Mouse (Mus musculus) ES-E14 (cell line): ENCODE data around the gene Slc25a47. TPM values are rescaled to one million over a fixed set of nuclear protein-coding genes. Genes with fewer than 3 reads are reported as not detected.

ENCODE experiments used
- DNase-seq: peaks from one replicate; pipeline ENCODE4 v3.0.0-alpha.2; 2013; ENCODE audit warnings: low read depth, low spot score
- H3K27ac ChIP-seq: 2 replicates; pipeline ENCODE4 v1.5.1; 2012; ENCODE audit warnings: low read depth, mild to moderate bottlenecking, low read length, moderate library complexity, mixed read lengths; ENCODE audit not compliant: poor library complexity, insufficient read depth, severe bottlenecking
- H3K36me3 ChIP-seq: 2 replicates; pipeline ENCODE4 v1.6.1; 2012; ENCODE audit warnings: mild to moderate bottlenecking, low read length, moderate library complexity, mixed read lengths; ENCODE audit not compliant: control insufficient read depth, poor library complexity, insufficient read depth, severe bottlenecking
- H3K4me1 ChIP-seq, 2 experiments: fragments of 150-350 bp in 1 of 2; sonication (generic) in 1 of 2; 2 replicates each; pipeline ENCODE4 v1.6.1; 2012; ENCODE audit warnings: low read length in 2 of 2, mild to moderate bottlenecking in 1 of 2, mixed read lengths in 1 of 2; ENCODE audit not compliant: control insufficient read depth in 2 of 2, insufficient read depth in 2 of 2, poor library complexity in 1 of 2
- H3K4me3 ChIP-seq, 2 experiments: fragments of 150-350 bp in 1 of 2; sonication (generic) in 1 of 2; 2 replicates each; pipeline ENCODE4 v1.5.1; 2012; ENCODE audit warnings: low read length in 2 of 2, low read depth in 1 of 2, mild to moderate bottlenecking in 1 of 2, mixed read lengths in 1 of 2; ENCODE audit not compliant: insufficient read depth in 1 of 2, poor library complexity in 1 of 2, severe bottlenecking in 1 of 2
- H3K9ac ChIP-seq: 2 replicates; pipeline ENCODE4 v1.6.1; 2012; ENCODE audit warnings: low read depth, mild to moderate bottlenecking, low read length, mixed read lengths; ENCODE audit not compliant: poor library complexity, insufficient read depth, severe bottlenecking
- H3K9me3 ChIP-seq: fragments of 150-350 bp; sonication (generic); 2 replicates; pipeline ENCODE4 v1.6.1; 2012; ENCODE audit warnings: low read depth, mild to moderate bottlenecking, low read length; ENCODE audit not compliant: control insufficient read depth, insufficient read depth
- CHD2 ChIP-seq: IDR thresholded peaks from 2 replicates; pipeline ENCODE4 v1.6.1; 2014; ENCODE audit warnings: mild to moderate bottlenecking, low read depth, low read length, inconsistent platforms
- HCFC1 ChIP-seq: IDR thresholded peaks from 2 replicates; pipeline ENCODE4 v1.6.1; 2012; ENCODE audit warnings: low read length, inconsistent platforms, borderline replicate concordance; ENCODE audit not compliant: insufficient read depth
- MAFK ChIP-seq: IDR thresholded peaks from 2 replicates; pipeline ENCODE4 v1.6.1; 2014; ENCODE audit warnings: mild to moderate bottlenecking, low read depth, low read length, inconsistent platforms; ENCODE audit not compliant: insufficient read depth
- ZC3H11A ChIP-seq: IDR thresholded peaks from 2 replicates; pipeline ENCODE4 v1.6.1; 2012; ENCODE audit warnings: low read depth, mild to moderate bottlenecking, inconsistent platforms, low read length, borderline replicate concordance
- ZNF384 ChIP-seq: IDR thresholded peaks from 2 replicates; pipeline ENCODE4 v1.6.1; 2012; ENCODE audit warnings: low read depth, low read length, inconsistent platforms
- in situ Hi-C, 2 experiments: fragments of 600-800 bp; cut with MboI; formaldehyde crosslinking; loops; one replicate each; pipeline ENCODE4 v1.15.1; 2025; ENCODE audit warnings: low sequenced_read_pairs in 2 of 2, inconsistent platforms in 1 of 2; ENCODE audit not compliant: unreplicated experiment in 2 of 2
- total RNA-seq: library from RNA; depleted of rRNA; stranded (reverse); fragments of 300-350 nt; gene quantifications from 2 replicates; pipeline ENCODE4 v1.2.3, GENCODE M21; 2012

Gene Slc25a47
- total RNA-seq, 1 experiment, result 8.1 TPM

- Histone ChIP-seq H3K27ac (no peak overlapping the region), H3K9me3 (no peaks in the 10 kb centered on the region), H3K4me3 (no peak overlapping the region), H3K4me1 (peaks cover 0 to 6% of the 10 kb centered on the region in 2 experiments; a peak in 1 of 4 replicates), H3K9ac (no peak overlapping the region), H3K36me3 (no peaks in the 10 kb centered on the region)
- TF ChIP-seq MAFK, result no peak
- no peak for TF ChIP-seq ZNF384
- no peak for TF ChIP-seq HCFC1
- no peak for TF ChIP-seq CHD2
- TF ChIP-seq ZC3H11A, result no peak
- DNase-seq, result no peak
- in situ Hi-C loops, result no loop called here
These were observed 10.2 kb upstream of the Slc25a47 start for GRCm38 (mm10) chr12:108825561-108826224.

DNA sequence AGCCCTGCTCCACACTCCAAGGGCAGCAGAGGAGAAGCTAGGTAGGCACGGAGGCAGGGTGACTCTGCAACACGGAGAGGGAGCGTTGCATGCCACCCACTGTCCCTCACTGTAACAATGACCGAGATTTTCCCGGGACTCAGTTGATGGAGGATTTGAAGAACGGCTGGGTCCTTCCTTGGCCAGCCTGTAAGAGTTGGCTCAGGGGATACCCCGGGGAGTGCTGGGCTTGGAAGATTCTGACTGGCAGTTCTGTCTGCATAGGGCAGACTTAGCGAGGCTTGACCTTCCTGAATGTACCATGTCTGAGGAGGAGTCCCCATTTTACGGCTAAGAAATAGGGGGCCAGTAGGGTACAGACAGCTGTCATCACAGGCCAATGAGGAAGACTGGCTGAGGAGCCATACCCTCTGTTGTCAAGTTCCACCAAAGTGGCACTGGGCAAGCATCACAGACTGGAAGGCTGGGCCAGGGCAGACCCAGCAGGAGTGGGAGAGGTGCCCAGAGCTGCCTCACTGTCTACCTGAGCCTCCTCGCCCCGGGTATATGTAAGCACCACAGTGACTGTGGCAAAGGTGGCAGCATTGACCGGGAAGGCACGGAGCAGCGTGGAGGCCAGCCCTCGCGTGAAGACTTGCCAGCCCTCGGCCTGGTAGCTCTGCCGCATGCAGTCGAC is 9.4 kb upstream of the Slc25a47 start:
- Histone ChIP-seq H3K36me3 (no peaks in the 10 kb centered on the region), H3K9ac (peak overlapping the region; percentile 16; the same call in 1 of the 2 replicates), H3K9me3 (no peaks in the 10 kb centered on the region), H3K4me3 (peak overlapping the region; percentile 14 to 20; a peak in 2 of 4 replicates), H3K4me1 (peaks cover 0 to 6% of the 10 kb centered on the region in 2 experiments; a peak in 1 of 4 replicates), H3K27ac (no peak overlapping the region)
- no peak for DNase-seq
- in situ Hi-C loops, result no loop called here
- TF ChIP-seq HCFC1 (no peak), CHD2 (no peak), MAFK (no peak), ZNF384 (no peak), ZC3H11A (no peak)

DNA sequence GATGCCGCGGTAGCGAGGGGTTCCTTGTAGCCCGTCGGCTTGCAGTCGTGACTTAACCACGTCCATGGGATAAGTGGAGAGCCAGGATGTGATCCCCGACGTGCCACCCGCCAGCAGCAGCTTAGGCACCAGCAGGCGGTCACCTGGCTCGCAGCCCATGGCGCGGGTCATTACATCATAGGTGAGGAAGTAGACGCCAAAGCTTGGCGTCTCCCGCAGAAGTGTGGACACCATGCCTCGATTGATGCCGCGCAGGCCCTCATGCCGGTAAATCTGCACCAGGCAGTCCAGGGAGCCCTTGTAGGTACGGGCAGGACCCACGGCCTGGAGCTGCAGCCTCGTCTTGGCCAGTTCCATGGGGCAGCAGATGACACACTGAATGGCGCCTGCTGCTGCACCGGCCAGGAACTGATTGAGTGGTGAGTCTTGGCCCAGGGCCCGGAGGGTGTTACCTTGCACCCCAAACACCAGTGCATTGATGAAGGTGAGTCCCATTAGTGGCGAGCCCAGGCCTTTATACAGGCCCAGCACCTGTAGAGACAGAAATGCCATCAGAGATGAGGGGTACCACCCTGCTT is 8.8 kb upstream of the Slc25a47 start:
- in situ Hi-C loops, result no loop called here

DNA sequence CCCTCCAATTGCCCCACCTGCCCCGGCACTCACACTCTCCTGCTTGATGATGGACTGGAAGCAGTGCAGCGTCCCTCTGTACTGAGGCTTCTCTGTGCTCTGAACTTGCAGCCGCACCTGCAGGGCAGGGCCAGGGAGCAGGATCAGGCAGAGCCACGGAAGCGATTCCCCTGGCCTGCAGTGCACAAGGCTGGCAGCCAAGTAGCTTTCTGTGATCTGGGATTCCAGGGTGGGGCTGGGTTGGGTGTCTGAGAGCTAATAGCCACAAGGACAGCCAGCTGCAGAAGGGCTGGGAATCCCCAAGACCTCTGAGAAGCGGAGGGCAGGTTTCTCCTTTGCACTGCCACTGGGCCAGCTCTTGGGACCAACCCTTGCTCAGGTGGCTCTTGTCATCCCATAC is 8.2 kb upstream of the Slc25a47 start:
- TF ChIP-seq ZC3H11A (no peak), HCFC1 (no peak), ZNF384 (no peak), MAFK (no peak), CHD2 (no peak)
- H3K27ac ChIP-seq, result no peak overlapping the region
- peaks cover 0 to 6% of the 10 kb centered on the region in 2 experiments; a peak in 1 of 4 replicates for H3K4me1 ChIP-seq
- DNase-seq, result no peak
- no peaks in the 10 kb centered on the region for H3K9me3 ChIP-seq
- in situ Hi-C loops, result no loop called here
- no peak overlapping the region for H3K9ac ChIP-seq
- no peaks in the 10 kb centered on the region for H3K36me3 ChIP-seq
- H3K4me3 ChIP-seq, result no peak overlapping the region

More for the DNA sequence above, 8.8 kb upstream of the Slc25a47 start:
- TF ChIP-seq MAFK (no peak), HCFC1 (no peak), ZNF384 (no peak), CHD2 (no peak), ZC3H11A (no peak)
- Histone ChIP-seq H3K36me3 (no peaks in the 10 kb centered on the region), H3K9me3 (no peaks in the 10 kb centered on the region), H3K4me1 (peaks cover 0 to 6% of the 10 kb centered on the region in 2 experiments; a peak in 1 of 4 replicates), H3K4me3 (peak overlapping the region; percentile 14 to 20; a peak in 2 of 4 replicates), H3K9ac (peak overlapping the region; percentile 16; the same call in 1 of the 2 replicates), H3K27ac (no peak overlapping the region)
- no peak for DNase-seq
